Mouse (Mus musculus): ENCODE data around the gene Spaca4. TPM values are rescaled to one million over a fixed set of nuclear protein-coding genes. Genes with fewer than 3 reads are reported as not detected.

Gene Spaca4
- total and polyA plus RNA-seq, 3 experiments, result 0.38 TPM; not detected in 2

- no peaks in the 10 kb centered on the region for H3K36me3 ChIP-seq (ENCODE audit: control insufficient read depth in 1 of 2, insufficient read depth in 2 of 2, low read length in 2 of 2)
- TF ChIP-seq ZMIZ1 (IDR thresholded peaks at IDR 0.05; ENCODE audit: low read depth, low read length) (no peak), POLR2A (IDR thresholded peaks at IDR 0.05; ENCODE audit: control insufficient read depth in 1 of 2, insufficient read depth in 1 of 2, low read depth in 1 of 2, low read length in 2 of 2, poor library complexity in 1 of 2) (no peak), MAZ (IDR thresholded peaks at IDR 0.05; ENCODE audit: low read depth, low read length) (no peak), RCOR1 (IDR thresholded peaks at IDR 0.05; ENCODE audit: low read depth, low read length) (no peak), NELFE (IDR thresholded peaks at IDR 0.05; ENCODE audit: low read depth, low read length) (no peak), RAD21 (IDR thresholded peaks at IDR 0.05; ENCODE audit: low read depth, low read length) (no peak), MXI1 (IDR thresholded peaks at IDR 0.05; ENCODE audit: low read depth, low read length) (no peak), CTCF (IDR thresholded peaks at IDR 0.05 in 2 of 3, conservative IDR thresholded peaks at IDR 0.05 in 1 of 3; ENCODE audit: control insufficient read depth in 1 of 3, insufficient read depth in 1 of 3, low read depth in 2 of 3, low read length in 3 of 3, poor library complexity in 1 of 3, severe bottlenecking in 1 of 3) (no peak), HCFC1 (IDR thresholded peaks at IDR 0.05; ENCODE audit: low read depth, low read length) (no peak), BHLHE40 (IDR thresholded peaks at IDR 0.05; ENCODE audit: borderline replicate concordance, low read depth, low read length) (no peak)
- no peak overlapping the region for H3K9ac ChIP-seq (ENCODE audit: control insufficient read depth, low read depth, low read length, poor library complexity, severe bottlenecking)
- peaks cover 0 to 6% of the 10 kb centered on the region in 2 experiments; a peak in 2 of 4 replicates for H3K4me1 ChIP-seq (ENCODE audit: control insufficient read depth in 1 of 2, insufficient read depth in 2 of 2, low read length in 2 of 2)
- H3K27me3 ChIP-seq (ENCODE audit: control insufficient read depth in 1 of 2, insufficient read depth in 2 of 2, low read length in 2 of 2), result peaks cover 0 to 4% of the 10 kb centered on the region in 2 experiments; a peak in 2 of 4 replicates
- no peak overlapping the region for H3K27ac ChIP-seq (ENCODE audit: control insufficient read depth, low read depth, low read length)
- DNase-seq (ENCODE audit: low read depth, low spot score), result no peak
- no peaks in the 10 kb centered on the region for H3K9me3 ChIP-seq (replicated peaks; ENCODE audit: insufficient read depth, low read length)
- no peak overlapping the region for H3K4me3 ChIP-seq (ENCODE audit: control insufficient read depth in 1 of 2, insufficient read depth in 1 of 2, low read depth in 2 of 2, low read length in 2 of 2)
- H3K79me2 ChIP-seq (ENCODE audit: control insufficient read depth, insufficient read depth, low read length, poor library complexity), result peaks cover 7% of the 10 kb centered on the region
These were observed 23.3 kb downstream of the Spaca4 start for GRCm38 (mm10) chr7:45702316-45702715.

DNA sequence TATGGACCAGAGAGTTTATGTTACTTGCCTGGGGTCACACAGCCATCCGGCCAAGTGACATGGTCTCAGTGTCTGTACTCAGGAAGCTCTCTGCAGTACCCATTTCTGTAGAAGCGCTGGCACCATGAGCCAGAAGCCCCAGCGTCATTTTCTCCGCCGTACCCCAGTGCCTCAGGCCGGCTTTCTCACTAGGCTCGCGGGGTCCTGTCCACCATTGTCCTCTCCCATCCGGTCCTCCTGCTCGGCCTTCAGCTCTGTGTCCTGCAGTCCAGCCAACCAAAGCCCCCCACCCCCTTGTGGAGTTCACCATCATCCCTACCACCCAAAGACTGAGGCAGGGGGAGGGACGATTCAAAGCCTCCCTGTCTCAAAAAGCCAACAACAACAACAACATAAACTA, 24.0 kb downstream of the Spaca4 start:
- Histone ChIP-seq H3K4me3 (ENCODE audit: control insufficient read depth in 1 of 2, insufficient read depth in 1 of 2, low read depth in 2 of 2, low read length in 2 of 2) (no peak overlapping the region), H3K27ac (ENCODE audit: control insufficient read depth, low read depth, low read length) (no peak overlapping the region), H3K9ac (ENCODE audit: control insufficient read depth, low read depth, low read length, poor library complexity, severe bottlenecking) (no peak overlapping the region)

More for the DNA sequence above, 24.0 kb downstream of the Spaca4 start:
- TF ChIP-seq MXI1 (IDR thresholded peaks at IDR 0.05; ENCODE audit: low read depth, low read length) (no peak), UBTF (IDR thresholded peaks at IDR 0.05; ENCODE audit: borderline replicate concordance, insufficient read depth, low read depth, low read length) (no peak), RCOR1 (IDR thresholded peaks at IDR 0.05; ENCODE audit: low read depth, low read length) (no peak), ELF1 (IDR thresholded peaks at IDR 0.05; ENCODE audit: low read depth, low read length) (no peak), MAZ (IDR thresholded peaks at IDR 0.05; ENCODE audit: low read depth, low read length) (no peak), E2F4 (IDR thresholded peaks at IDR 0.05; ENCODE audit: borderline replicate concordance, low read depth, low read length) (no peak), MEF2A (IDR thresholded peaks at IDR 0.05; ENCODE audit: extremely low read depth, insufficient replicate concordance, low read depth, low read length, poor library complexity, severe bottlenecking) (no peak), CTCF (IDR thresholded peaks at IDR 0.05 in 2 of 3, conservative IDR thresholded peaks at IDR 0.05 in 1 of 3; ENCODE audit: control insufficient read depth in 1 of 3, insufficient read depth in 1 of 3, low read depth in 2 of 3, low read length in 3 of 3, poor library complexity in 1 of 3, severe bottlenecking in 1 of 3) (no peak), POLR2AphosphoS2 (IDR thresholded peaks at IDR 0.05; ENCODE audit: low read length) (no peak), CHD1 (IDR thresholded peaks at IDR 0.05; ENCODE audit: low read depth, low read length) (no peak), MAFK (IDR thresholded peaks at IDR 0.05; ENCODE audit: borderline replicate concordance, low read depth, low read length) (no peak), SIN3A (IDR thresholded peaks at IDR 0.05; ENCODE audit: low read length) (no peak; the same call in 1 of the 2 replicates), ZKSCAN1 (IDR thresholded peaks at IDR 0.05; ENCODE audit: low read depth, low read length) (no peak), TAL1 (IDR thresholded peaks at IDR 0.05; ENCODE audit: low read length) (no peak), EP300 (IDR thresholded peaks at IDR 0.05; ENCODE audit: low read depth in 1 of 2, low read length in 2 of 2) (no peak), ZC3H11A (IDR thresholded peaks at IDR 0.05; ENCODE audit: low read depth, low read length) (no peak)
- Histone ChIP-seq H3K36me3 (ENCODE audit: control insufficient read depth in 1 of 2, insufficient read depth in 2 of 2, low read length in 2 of 2) (no peaks in the 10 kb centered on the region), H3K9me3 (replicated peaks; ENCODE audit: insufficient read depth, low read length) (no peaks in the 10 kb centered on the region), H3K27me3 (ENCODE audit: control insufficient read depth in 1 of 2, insufficient read depth in 2 of 2, low read length in 2 of 2) (peaks cover 0 to 4% of the 10 kb centered on the region in 2 experiments; a peak in 2 of 4 replicates), H3K79me2 (ENCODE audit: control insufficient read depth, insufficient read depth, low read length, poor library complexity) (peaks cover 5% of the 10 kb centered on the region), H3K4me1 (ENCODE audit: control insufficient read depth in 1 of 2, insufficient read depth in 2 of 2, low read length in 2 of 2) (peaks cover 0 to 6% of the 10 kb centered on the region in 2 experiments; a peak in 2 of 4 replicates)
- DNase-seq (ENCODE audit: low read depth, low spot score), result no peak

Data from MEL (cell line).